Mouse (Mus musculus) T-helper 2 cell (primary cell): Measurements from ENCODE around the gene Ccser1.

Experiments
- in situ Hi-C: fragments of 300-600 bp; cut with MboI, MseI; formaldehyde crosslinking; loops from one replicate; pipeline ENCODE4 v1.15.1; 2025; ENCODE audit warnings: high pct_unique_total_duplicates

Ccser1 gene

GRCm38 (mm10) chr6:61179949-61180755 is at the start of gene Ccser1:
Gene Ccser1 (plus strand): TSS chr6:61180324.
- in situ Hi-C loops, result loop anchor here (25.0 kb wide), 1 partner anchor 118 kb away; no protein-coding TSS in a partner anchor

GRCm38 (mm10) chr6:61136436-61136835 is 43.7 kb upstream of the Ccser1 start:
- in situ Hi-C loops, result no loop called here

GRCm38 (mm10) chr6:61143031-61143430 is 37.1 kb upstream of the Ccser1 start:
- in situ Hi-C loops, result no loop called here

GRCm38 (mm10) chr6:61152924-61153323 is 27.2 kb upstream of the Ccser1 start:
- in situ Hi-C loops, result no loop called here

- in situ Hi-C loops, result no loop called here
Observed at GRCm38 (mm10) chr6:61154654-61155053, 25.5 kb upstream of the Ccser1 start.

- in situ Hi-C loops, result no loop called here
Observed at GRCm38 (mm10) chr6:61155059-61155629, 25.0 kb upstream of the Ccser1 start.

- in situ Hi-C loops, result no loop called here
Observed at GRCm38 (mm10) chr6:61155718-61156117, 24.4 kb upstream of the Ccser1 start.

GRCm38 (mm10) chr6:61162117-61162516 is 18.0 kb upstream of the Ccser1 start:
- in situ Hi-C loops, result loop anchor here (10.0 kb wide), 1 partner anchor 363 kb away; no protein-coding TSS in a partner anchor

GRCm38 (mm10) chr6:61166891-61167290 is 13.2 kb upstream of the Ccser1 start:
- in situ Hi-C loops, result loop anchor here (10.0 kb wide), 1 partner anchor 358 kb away; no protein-coding TSS in a partner anchor

- in situ Hi-C loops, result loop anchor here (25.0 kb wide), 1 partner anchor 114 kb away; no protein-coding TSS in a partner anchor
Observed at GRCm38 (mm10) chr6:61176126-61176525, 4.0 kb upstream of the Ccser1 start.

- in situ Hi-C loops, result loop anchor here (25.0 kb wide), 1 partner anchor 115 kb away; no protein-coding TSS in a partner anchor
Observed at GRCm38 (mm10) chr6:61177476-61177875, 2.6 kb upstream of the Ccser1 start.

GRCm38 (mm10) chr6:61179641-61179948 is 529 bp upstream of the Ccser1 start:
- in situ Hi-C loops, result loop anchor here (25.0 kb wide), 1 partner anchor 117 kb away; no protein-coding TSS in a partner anchor

GRCm38 (mm10) chr6:61180756-61181191 is 650 bp downstream of the Ccser1 start:
- in situ Hi-C loops, result loop anchor here (25.0 kb wide), 1 partner anchor 118 kb away; no protein-coding TSS in a partner anchor

- in situ Hi-C loops, result loop anchor here (25.0 kb wide), 1 partner anchor 127 kb away; no protein-coding TSS in a partner anchor
Observed at GRCm38 (mm10) chr6:61189029-61189428, 8.9 kb downstream of the Ccser1 start.

GRCm38 (mm10) chr6:61191597-61192386 is 11.7 kb downstream of the Ccser1 start:
- in situ Hi-C loops, result loop anchor here (25.0 kb wide), 1 partner anchor 129 kb away; no protein-coding TSS in a partner anchor

- in situ Hi-C loops, result no loop called here
Observed at GRCm38 (mm10) chr6:61203344-61203743, 23.2 kb downstream of the Ccser1 start.

- in situ Hi-C loops, result no loop called here
Observed at GRCm38 (mm10) chr6:61206042-61206441, 25.9 kb downstream of the Ccser1 start.

- in situ Hi-C loops, result no loop called here
Observed at GRCm38 (mm10) chr6:61206619-61207018, 26.5 kb downstream of the Ccser1 start.

- in situ Hi-C loops, result no loop called here
Observed at GRCm38 (mm10) chr6:61210061-61210737, 30.1 kb downstream of the Ccser1 start.

GRCm38 (mm10) chr6:61215705-61216104 is 35.6 kb downstream of the Ccser1 start:
- in situ Hi-C loops, result no loop called here

GRCm38 (mm10) chr6:61216514-61216913 is 36.4 kb downstream of the Ccser1 start:
- in situ Hi-C loops, result no loop called here
